Mouse (Mus musculus): ENCODE measurements at regions not wholly inside any gene's neighbourhood (a gene's known extent, or its start where the extent isn't known, plus 50 kb on each side); places are given as distances from the start of the nearest gene placed in this dataset.

DNA sequence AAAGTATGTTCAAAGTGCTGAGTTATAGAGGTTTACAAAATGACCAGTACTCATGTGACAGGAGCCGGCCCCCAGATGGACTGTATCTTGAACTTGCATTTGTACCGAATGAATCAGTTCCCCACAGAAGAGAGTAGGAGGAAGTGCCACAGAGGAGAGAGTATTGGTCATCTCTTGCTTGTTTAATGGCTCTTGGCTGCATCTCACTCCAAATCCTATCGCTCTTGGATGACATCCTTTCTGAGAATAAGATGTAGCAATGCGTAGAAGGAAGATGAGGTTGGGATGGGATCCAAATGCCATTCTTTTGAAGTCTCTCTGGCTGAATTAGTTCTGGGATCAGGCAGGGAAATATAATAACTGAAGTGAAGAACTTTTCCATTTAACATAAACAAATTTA is 55.2 kb upstream of the Bmper start:
- DNase-seq (ENCODE audit: low spot score in 2 of 2), result no peak
- intact Hi-C loops (cut with DNase I), result no loop called here

DNA sequence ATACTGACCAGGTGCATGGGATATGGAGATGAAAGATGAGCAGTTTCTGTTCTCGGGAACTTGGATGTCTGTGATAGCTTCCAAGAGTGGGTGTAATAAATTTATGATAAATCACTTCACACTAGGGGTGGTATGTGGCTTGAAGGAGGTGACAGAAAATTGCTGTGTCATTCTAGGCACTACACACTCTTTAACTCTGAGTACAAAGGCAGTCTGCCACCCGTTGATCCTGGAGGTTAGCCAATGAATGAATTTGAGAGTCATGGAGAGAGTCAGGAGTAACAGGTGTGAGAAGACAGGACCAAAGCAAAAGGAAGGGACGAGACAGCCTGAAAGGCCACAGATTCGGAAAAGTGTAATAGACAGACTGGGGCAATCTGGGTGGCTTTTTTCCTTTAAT is 54.7 kb upstream of the Bmper start:
- intact Hi-C loops (cut with DNase I), result no loop called here
- no peak for DNase-seq (ENCODE audit: low spot score in 2 of 2)

DNA sequence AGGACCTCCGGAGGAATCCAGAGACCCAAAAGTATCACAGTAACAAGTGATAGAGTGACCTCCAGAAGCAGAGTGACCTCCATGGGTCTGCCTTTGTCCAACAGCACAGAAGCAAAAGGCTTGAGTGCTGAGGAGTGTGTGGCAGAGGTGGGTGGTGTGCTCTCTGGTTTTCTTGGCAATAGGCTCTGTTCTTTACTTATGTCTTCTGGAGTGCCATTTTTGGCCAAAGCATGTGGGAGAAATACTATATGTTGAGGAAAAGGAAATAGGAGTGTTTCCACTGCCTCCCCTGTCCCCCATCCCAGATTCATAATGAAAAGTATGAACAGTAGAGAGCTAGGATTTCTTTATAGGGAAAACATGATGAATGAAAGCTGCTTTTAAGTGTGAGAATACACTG is 51.5 kb upstream of the Bmper start:
- DNase-seq (ENCODE audit: low spot score in 2 of 2), result no peak
- intact Hi-C loops (cut with DNase I), result no loop called here
